Mouse (Mus musculus): Measurements from ENCODE around the gene Gckr.
A peak's percentile ranks its signal among the peaks of the same experiment; 100 is the strongest.

DNA sequence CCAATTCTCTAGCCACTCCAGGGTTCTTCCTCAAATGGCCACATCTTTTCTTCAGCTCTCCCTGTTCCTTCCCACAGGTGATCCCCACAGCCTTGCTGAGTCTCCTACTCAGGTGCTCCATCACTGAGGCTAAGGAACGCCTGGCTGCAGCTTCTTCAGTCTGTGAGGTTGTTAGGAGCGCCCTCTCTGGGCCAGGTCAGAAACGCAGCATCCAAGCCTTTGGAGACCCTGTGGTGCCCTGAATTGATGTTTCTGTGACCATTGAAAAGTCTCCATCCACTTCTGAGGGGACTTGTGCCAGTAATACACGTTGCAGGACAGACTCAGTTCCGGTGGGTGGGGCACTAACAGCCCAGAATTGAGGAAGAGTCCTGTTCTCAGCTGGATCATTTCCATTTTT is 29.6 kb downstream of the Gckr start:
- TF ChIP-seq POLR2A (IDR thresholded peaks at IDR 0.05; ENCODE audit: extremely low read depth, insufficient read depth, low read length) (no peak), CTCF (IDR thresholded peaks at IDR 0.05; ENCODE audit: low read depth, low read length) (peak; percentile 19; the same call in 1 of the 2 replicates)
